Mouse (Mus musculus): ENCODE measurements around the gene Slc41a3.

DNA sequence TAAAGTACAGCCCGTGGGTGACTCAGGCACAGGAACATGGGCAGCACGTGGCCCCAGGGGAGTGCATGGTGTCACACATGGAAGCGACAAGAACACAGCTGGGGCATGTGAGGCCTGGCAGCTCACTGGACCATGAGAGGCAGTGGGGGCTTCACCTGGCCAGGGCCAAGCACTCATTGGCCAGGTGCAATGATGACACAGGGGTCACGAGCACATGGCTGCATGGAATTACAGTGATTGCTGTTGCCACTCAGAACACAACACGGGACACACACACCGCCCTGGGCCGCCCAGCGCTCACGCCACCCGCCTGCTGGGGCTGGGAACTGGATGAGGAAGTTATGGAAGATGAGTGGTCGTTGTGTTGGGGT lies 56.5 kb downstream of the Slc41a3 start:
- TF ChIP-seq CTCF (IDR thresholded peaks at IDR 0.05; ENCODE audit: low read depth, low read length) (no peak), GATA1 (IDR thresholded peaks at IDR 0.05; ENCODE audit: borderline replicate concordance, low read length) (no peak)
